Mouse (Mus musculus) liver, adult 2 months (tissue): Measurements from ENCODE around the gene Slc9a6. TPM values are rescaled to one million over a fixed set of nuclear protein-coding genes. Genes with fewer than 3 reads are reported as not detected.

Experiments
- DNase-seq: peaks from one replicate; pipeline ENCODE4 v3.0.0-alpha.2; 2011; ENCODE audit warnings: low read depth, low spot score; ENCODE audit errors: extremely low read depth
- H3K27ac ChIP-seq: fragments of 200-500 bp; replicated peaks from 2 replicates; pipeline ENCODE4 v1.5.1; 2012; ENCODE audit warnings: low read depth, mild to moderate bottlenecking, control low read depth, inconsistent platforms, low read length; ENCODE audit not compliant: insufficient read depth
- H3K27me3 ChIP-seq: fragments of 200-500 bp; 2 replicates; pipeline ENCODE4 v1.6.1; 2012; ENCODE audit warnings: mild to moderate bottlenecking, moderate library complexity, low read length, inconsistent platforms; ENCODE audit not compliant: control insufficient read depth, insufficient read depth
- H3K36me3 ChIP-seq: fragments of 200-500 bp; 2 replicates; pipeline ENCODE4 v1.6.1; 2012; ENCODE audit warnings: low read length, inconsistent platforms; ENCODE audit not compliant: control insufficient read depth, insufficient read depth
- H3K4me1 ChIP-seq: fragments of 200-500 bp; 2 replicates; pipeline ENCODE4 v1.6.1; 2011; ENCODE audit warnings: low read length; ENCODE audit not compliant: control insufficient read depth, insufficient read depth
- H3K4me3 ChIP-seq: fragments of 200-500 bp; 2 replicates; pipeline ENCODE4 v1.5.1; 2011; ENCODE audit warnings: low read depth, mild to moderate bottlenecking, control low read depth, low read length, moderate library complexity; ENCODE audit not compliant: insufficient read depth
- H3K79me2 ChIP-seq: fragments of 200-500 bp; 2 replicates; pipeline ENCODE4 v1.6.1; 2012; ENCODE audit warnings: inconsistent platforms, mild to moderate bottlenecking, low read length, moderate library complexity; ENCODE audit not compliant: control insufficient read depth, insufficient read depth
- H3K9ac ChIP-seq: fragments of 200-500 bp; 2 replicates; pipeline ENCODE4 v1.6.1; 2012; ENCODE audit warnings: low read depth, mild to moderate bottlenecking, control low read depth, inconsistent platforms, low read length
- CTCF ChIP-seq: fragments of 200-500 bp; IDR thresholded peaks from 2 replicates; pipeline ENCODE4 v1.5.1; 2011; ENCODE audit warnings: low read depth, low read length, control low read depth
- POLR2A ChIP-seq: fragments of 200-500 bp; IDR thresholded peaks from 2 replicates; pipeline ENCODE4 v1.6.1; 2011; ENCODE audit warnings: low read length, control low read depth; ENCODE audit not compliant: insufficient read depth; ENCODE audit errors: extremely low read depth
- WGBS: fragments of 180-500 bp; shearing (Covaris S2); methylation state at CpG from one replicate; pipeline ENCODE4 v1.1.7; 2018; 5-methylcytosine and 5-hydroxymethylcytosine counted together
- polyA plus RNA-seq: library from polyadenylated mRNA; depleted of rRNA; stranded (reverse); fragments of >200 nt; gene quantifications from 2 replicates; pipeline ENCODE4 v1.2.3, GENCODE M21; 2012; rRNA removed
- total RNA-seq: library from RNA; depleted of rRNA; stranded (reverse); fragments of >200 nt; gene quantifications from 2 replicates; pipeline ENCODE4 v1.2.3, GENCODE M21; 2014; rRNA removed

The Slc9a6 gene
- 7.8 and 11.1 TPM in 2 replicates for total RNA-seq
- 11.2 and 11.5 TPM in 2 replicates for polyA plus RNA-seq

DNA sequence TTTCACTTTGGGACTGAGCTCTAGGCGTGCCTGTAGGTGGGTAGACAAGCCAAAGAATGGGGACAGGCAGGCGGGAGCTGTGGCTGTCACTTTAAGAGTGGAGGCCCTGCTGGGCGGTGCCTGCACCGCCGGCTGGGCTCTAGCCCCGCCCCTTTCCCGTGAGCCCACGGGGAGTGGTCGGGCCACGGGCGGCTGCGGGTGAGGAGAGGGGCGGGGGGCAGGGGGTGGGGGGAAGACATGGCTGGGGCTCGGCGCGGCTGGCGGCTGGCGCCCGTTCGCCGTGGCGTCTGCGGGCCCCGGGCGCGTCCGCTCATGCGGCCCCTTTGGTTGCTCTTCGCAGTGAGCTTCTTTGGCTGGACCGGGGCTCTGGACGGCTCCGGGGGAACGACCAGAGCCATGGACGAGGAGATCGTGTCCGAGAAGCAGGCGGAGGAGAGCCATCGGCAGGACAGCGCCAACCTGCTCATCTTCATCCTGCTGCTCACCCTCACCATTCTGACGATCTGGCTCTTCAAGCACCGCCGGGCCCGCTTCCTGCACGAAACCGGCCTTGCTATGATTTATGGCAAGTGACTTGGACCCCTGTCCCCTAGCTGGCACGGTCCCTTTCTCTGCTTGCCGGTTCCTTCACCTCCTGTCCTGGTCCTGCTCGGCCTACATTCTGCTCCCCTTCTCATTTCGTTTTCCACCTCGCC, at the start of gene Slc9a6:
TSS of gene Slc9a6 (plus strand) at position 135 of the 695 bp plus-strand sequence.
- no peaks in the 10 kb centered on the region for H3K36me3 ChIP-seq
- peak within 1 kb of the TSS; percentile 98 for H3K4me3 ChIP-seq
- peak within 1 kb of the TSS; percentile 82 for H3K9ac ChIP-seq
- H3K79me2 ChIP-seq, result peaks cover 7% of the 10 kb centered on the region; the same call in 1 of the 2 replicates
- peak within 1 kb of the TSS; percentile 46 for H3K27ac ChIP-seq
- under 1% methylated on average over 40 of the region's 50 CpGs for WGBS
- no peak for TF ChIP-seq CTCF
- H3K27me3 ChIP-seq, result no peaks in the 10 kb centered on the region
- H3K4me1 ChIP-seq, result peaks cover 6% of the 10 kb centered on the region; the same call in 1 of the 2 replicates
- peak; percentile 52 for DNase-seq

GRCm38 (mm10) chrX:56572465-56572864, 37.1 kb upstream of the Slc9a6 start:
- Histone ChIP-seq H3K79me2 (no peaks in the 10 kb centered on the region), H3K9ac (no peak overlapping the region), H3K27ac (no peak overlapping the region), H3K27me3 (no peaks in the 10 kb centered on the region), H3K4me1 (no peaks in the 10 kb centered on the region), H3K4me3 (no peak overlapping the region), H3K36me3 (no peaks in the 10 kb centered on the region)
- no peak for DNase-seq
- TF ChIP-seq CTCF, result peak; percentile 52
- TF ChIP-seq POLR2A, result no peak
- 16% methylated on average over 6 of the region's 6 CpGs for WGBS

GRCm38 (mm10) chrX:56578200-56578599, 31.4 kb upstream of the Slc9a6 start:
- H3K4me3 ChIP-seq, result no peak overlapping the region
- H3K4me1 ChIP-seq, result no peaks in the 10 kb centered on the region
- H3K27me3 ChIP-seq, result no peaks in the 10 kb centered on the region
- no peaks in the 10 kb centered on the region for H3K79me2 ChIP-seq
- H3K36me3 ChIP-seq, result no peaks in the 10 kb centered on the region
- no peak for DNase-seq
- TF ChIP-seq CTCF (no peak), POLR2A (no peak)
- H3K27ac ChIP-seq, result no peak overlapping the region
- no peak overlapping the region for H3K9ac ChIP-seq
- WGBS, result 95% methylated on average over 2 of the region's 2 CpGs

GRCm38 (mm10) chrX:56597219-56597886, 12.2 kb upstream of the Slc9a6 start:
- H3K9ac ChIP-seq, result peak overlapping the region; percentile 67
- TF ChIP-seq CTCF (peak; percentile 46), POLR2A (no peak)
- H3K79me2 ChIP-seq, result no peaks in the 10 kb centered on the region; the same call in 1 of the 2 replicates
- no peaks in the 10 kb centered on the region; the same call in 1 of the 2 replicates for H3K36me3 ChIP-seq
- peak; percentile 43 for DNase-seq
- WGBS, result 0% methylated on average over 25 of the region's 25 CpGs
- no peaks in the 10 kb centered on the region for H3K27me3 ChIP-seq
- H3K4me1 ChIP-seq, result 0 out of 2 replicates have a peak, but pooled peaks cover 2% of the 10 kb centered on the region
- peak overlapping the region; percentile 68 for H3K4me3 ChIP-seq
- H3K27ac ChIP-seq, result peak overlapping the region; percentile 14; the same call in 1 of the 2 replicates

DNA sequence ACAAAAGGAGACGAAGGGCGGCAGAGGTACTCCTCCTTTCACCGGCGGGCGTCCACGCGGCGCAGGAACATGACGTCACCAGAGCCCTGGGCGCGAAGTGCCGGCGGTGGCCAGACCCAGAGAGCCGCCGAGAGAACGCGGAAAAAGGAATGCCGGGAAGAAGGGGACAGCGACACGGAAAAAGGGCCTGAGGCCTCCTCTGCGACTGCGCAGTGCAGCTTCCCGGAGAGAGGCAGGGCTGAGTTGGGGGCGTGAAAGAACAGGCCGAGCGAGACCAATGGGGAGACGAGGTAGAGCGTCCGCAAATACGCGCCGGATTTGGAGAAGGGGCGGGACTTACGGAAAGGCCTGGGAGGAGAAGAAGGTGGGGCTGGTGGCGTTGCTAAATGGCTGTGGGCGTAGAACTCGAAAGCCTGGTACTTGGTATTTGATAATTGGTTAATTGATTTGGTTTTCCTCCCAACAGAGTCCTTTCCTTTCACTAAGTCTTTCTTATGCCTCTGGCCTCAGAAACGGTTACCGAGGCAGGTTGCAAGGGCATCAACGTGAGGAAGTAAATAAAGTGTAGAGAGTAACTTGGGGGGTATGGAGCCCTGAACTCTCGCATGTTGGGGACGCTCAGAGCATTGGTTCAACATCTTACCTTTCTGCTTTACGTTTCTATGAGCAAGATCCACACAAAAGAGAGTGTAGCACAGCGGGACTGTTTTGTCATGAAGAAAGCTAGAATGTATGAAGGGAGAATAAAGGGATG, 11.5 kb upstream of the Slc9a6 start, which contains the start of gene Mmgt1:
TSS of gene Mmgt1 (minus strand) at position 183 of the 754 bp plus-strand sequence.
- peak within 1 kb of the TSS; percentile 14; the same call in 1 of the 2 replicates for H3K27ac ChIP-seq
- TF ChIP-seq CTCF (no peak), POLR2A (no peak)
- under 1% methylated on average over 39 of the region's 44 CpGs for WGBS

More for the DNA sequence above, 11.5 kb upstream of the Slc9a6 start, which contains the start of gene Mmgt1:
- no peaks in the 10 kb centered on the region; the same call in 1 of the 2 replicates for H3K79me2 ChIP-seq
- 0 out of 2 replicates have a peak, but pooled peaks cover 2% of the 10 kb centered on the region for H3K4me1 ChIP-seq
- H3K4me3 ChIP-seq, result peak within 1 kb of the TSS; percentile 68
- no peaks in the 10 kb centered on the region; the same call in 1 of the 2 replicates for H3K36me3 ChIP-seq
- H3K27me3 ChIP-seq, result no peaks in the 10 kb centered on the region
- peak; percentile 92 for DNase-seq
- peak within 1 kb of the TSS; percentile 67 for H3K9ac ChIP-seq
